Mouse (Mus musculus) liver, embryonic 16.5 days (tissue): Measurements from ENCODE around the gene Notch4. TPM values are rescaled to one million over a fixed set of nuclear protein-coding genes. Genes with fewer than 3 reads are reported as not detected.

Experiments used
- ATAC-seq: fragments of 200-750 bp; cut with Nextera tagmentation; 2 replicates; pipeline ENCODE4 v1.8.0; 2017; ENCODE audit warnings: low read depth, mild to moderate bottlenecking, moderate number of reproducible peaks, moderate library complexity
- H3K27ac ChIP-seq: fragments of 300-500 bp; sonication (generic); 2 replicates; pipeline ENCODE4 v1.5.1; 2014; ENCODE audit warnings: mild to moderate bottlenecking, low read length
- H3K27me3 ChIP-seq: fragments of 300-500 bp; sonication (generic); 2 replicates; pipeline ENCODE4 v1.6.1; 2014; ENCODE audit warnings: low read depth, low read length, mixed read lengths; ENCODE audit not compliant: control insufficient read depth, insufficient read depth
- H3K36me3 ChIP-seq: fragments of 300-500 bp; sonication (generic); 2 replicates; pipeline ENCODE4 v1.6.1; 2014; ENCODE audit warnings: mild to moderate bottlenecking; ENCODE audit not compliant: control insufficient read depth, insufficient read depth
- H3K4me1 ChIP-seq: fragments of 300-500 bp; sonication (generic); 2 replicates; pipeline ENCODE4 v1.6.1; 2014; ENCODE audit warnings: low read depth, low read length, mixed read lengths; ENCODE audit not compliant: control insufficient read depth
- H3K4me2 ChIP-seq: fragments of 300-500 bp; sonication (generic); 2 replicates; pipeline ENCODE4 v1.6.1; 2014; ENCODE audit warnings: low read depth, low read length, mixed read lengths
- H3K4me3 ChIP-seq: fragments of 300-500 bp; sonication (generic); 2 replicates; pipeline ENCODE4 v1.5.1; 2014; ENCODE audit warnings: low read depth, mild to moderate bottlenecking, low read length
- H3K9ac ChIP-seq: fragments of 300-500 bp; sonication (generic); 2 replicates; pipeline ENCODE4 v1.6.1; 2014; ENCODE audit warnings: low read depth, low read length
- H3K9me3 ChIP-seq: fragments of 300-500 bp; sonication (generic); replicated peaks from 2 replicates; pipeline ENCODE4 v1.6.1; 2016; ENCODE audit warnings: low read length; ENCODE audit not compliant: control insufficient read depth
- WGBS: fragments of 180-500 bp; shearing (Covaris S2); extraction: QIAGEN DNeasy Blood & Tissue Kit; methylation state at CpG from one replicate; pipeline ENCODE4 v1.1.7; 2014; ENCODE audit not compliant: insufficient replicate concordance; 5-methylcytosine and 5-hydroxymethylcytosine counted together
- polyA plus RNA-seq: library from polyadenylated mRNA; unstranded; fragments of >200 nt; fragmentation: Nextera tagmentation; extraction: Ambion mirVana; gene quantifications from 2 replicates; pipeline ENCODE4 v1.2.1, GENCODE M21; 2015

Notch4 gene
- polyA plus RNA-seq, 1 experiment from 2014 or later: 0.81 TPM

GRCm38 (mm10) chr17:34593752-34594525 lies 29.9 kb downstream of the Notch4 start:
- 64% methylated on average over 34 of the region's 34 CpGs for WGBS
- no peak for ATAC-seq
- 0 out of 2 replicates have a peak overlapping the region, but pooled peaks have one; percentile 34 for H3K27ac ChIP-seq

GRCm38 (mm10) chr17:34596098-34596497 lies 32.0 kb downstream of the Notch4 start:
- no peak for ATAC-seq
- H3K9ac ChIP-seq: no peak overlapping the region
- H3K27me3 ChIP-seq: no peaks in the 10 kb centered on the region
- H3K36me3 ChIP-seq: peaks cover 19% of the 10 kb centered on the region
- H3K4me2 ChIP-seq: no peak overlapping the region
- no peaks in the 10 kb centered on the region for H3K9me3 ChIP-seq
- 66% methylated on average over 8 of the region's 8 CpGs for WGBS
- no peak overlapping the region for H3K27ac ChIP-seq
- peaks cover 41% of the 10 kb centered on the region for H3K4me1 ChIP-seq
- H3K4me3 ChIP-seq: no peak overlapping the region

More at GRCm38 (mm10) chr17:34593752-34594525, 29.9 kb downstream of the Notch4 start:
- peak overlapping the region; percentile 83 for H3K4me3 ChIP-seq
- H3K4me1 ChIP-seq: peaks cover 56% of the 10 kb centered on the region
- peak overlapping the region; percentile 95; the same call in 1 of the 2 replicates for H3K9ac ChIP-seq
- peak overlapping the region; percentile 100 for H3K4me2 ChIP-seq
- H3K9me3 ChIP-seq: no peaks in the 10 kb centered on the region
- H3K36me3 ChIP-seq: peaks cover 10% of the 10 kb centered on the region
- no peaks in the 10 kb centered on the region for H3K27me3 ChIP-seq

GRCm38 (mm10) chr17:34597566-34598095 lies 33.6 kb downstream of the Notch4 start, which contains the start of gene Ager:
Gene Ager (plus strand): TSS chr17:34597862.
- 26% methylated on average over 6 of the region's 6 CpGs for WGBS
- Histone ChIP-seq H3K9me3 (no peaks in the 10 kb centered on the region), H3K4me1 (peaks cover 39% of the 10 kb centered on the region), H3K9ac (no peak within 1 kb of the TSS), H3K27me3 (no peaks in the 10 kb centered on the region), H3K4me2 (no peak within 1 kb of the TSS), H3K27ac (no peak within 1 kb of the TSS), H3K36me3 (peaks cover 19% of the 10 kb centered on the region), H3K4me3 (no peak within 1 kb of the TSS)
- ATAC-seq: no peak

- Histone ChIP-seq H3K4me3 (no peak overlapping the region), H3K36me3 (peaks cover 16% of the 10 kb centered on the region), H3K9me3 (no peaks in the 10 kb centered on the region), H3K4me2 (no peak overlapping the region), H3K27me3 (no peaks in the 10 kb centered on the region), H3K9ac (no peak overlapping the region), H3K4me1 (peaks cover 32% of the 10 kb centered on the region), H3K27ac (no peak overlapping the region)
- no peak for ATAC-seq
- WGBS: 67% methylated on average over 9 of the region's 9 CpGs
Observed at GRCm38 (mm10) chr17:34599891-34600290, 35.8 kb downstream of the Notch4 start.

- WGBS: 85% methylated on average over 12 of the region's 12 CpGs
- Histone ChIP-seq H3K4me1 (peaks cover 39% of the 10 kb centered on the region), H3K27ac (no peak overlapping the region), H3K4me3 (no peak overlapping the region), H3K27me3 (no peaks in the 10 kb centered on the region), H3K9ac (no peak overlapping the region), H3K4me2 (no peak overlapping the region), H3K9me3 (no peaks in the 10 kb centered on the region), H3K36me3 (peaks cover 8% of the 10 kb centered on the region)
- no peak for ATAC-seq
Observed at GRCm38 (mm10) chr17:34601796-34602195, 37.7 kb downstream of the Notch4 start.

- Histone ChIP-seq H3K4me1 (peaks cover 46% of the 10 kb centered on the region), H3K9me3 (no peaks in the 10 kb centered on the region), H3K9ac (peak within 1 kb of the TSS; percentile 82), H3K4me2 (peak within 1 kb of the TSS; percentile 89), H3K36me3 (peaks cover 8% of the 10 kb centered on the region), H3K27me3 (no peaks in the 10 kb centered on the region), H3K4me3 (peak within 1 kb of the TSS; percentile 77), H3K27ac (peak within 1 kb of the TSS; percentile 88)
- ATAC-seq: peak; percentile 89
- WGBS: under 1% methylated on average over 30 of the region's 30 CpGs
Observed at GRCm38 (mm10) chr17:34603375-34604060, 39.5 kb downstream of the Notch4 start, which contains the start of gene Rnf5. Gene Rnf5 (minus strand): TSS chr17:34603690.

GRCm38 (mm10) chr17:34604061-34604508 lies 40.0 kb downstream of the Notch4 start, which contains the start of gene Agpat1:
Gene Agpat1 (plus strand): TSS chr17:34604262.
- Histone ChIP-seq H3K27me3 (no peaks in the 10 kb centered on the region), H3K4me1 (peaks cover 52% of the 10 kb centered on the region)

GRCm38 (mm10) chr17:34604511-34605237 lies 40.6 kb downstream of the Notch4 start:
- H3K4me2 ChIP-seq: peak overlapping the region; percentile 89
- peaks cover 49% of the 10 kb centered on the region for H3K4me1 ChIP-seq
- 15% methylated on average over 24 of the region's 24 CpGs for WGBS

More at GRCm38 (mm10) chr17:34604061-34604508, 40.0 kb downstream of the Notch4 start, which contains the start of gene Agpat1:
- ATAC-seq: peak; percentile 79
- Histone ChIP-seq H3K27ac (peak within 1 kb of the TSS; percentile 88), H3K9me3 (no peaks in the 10 kb centered on the region), H3K4me2 (peak within 1 kb of the TSS; percentile 89), H3K36me3 (peaks cover 8% of the 10 kb centered on the region), H3K9ac (peak within 1 kb of the TSS; percentile 82), H3K4me3 (peak within 1 kb of the TSS; percentile 77)
- WGBS: 0% methylated on average over 35 of the region's 35 CpGs

More at GRCm38 (mm10) chr17:34604511-34605237, 40.6 kb downstream of the Notch4 start:
- peaks cover 8% of the 10 kb centered on the region for H3K36me3 ChIP-seq
- H3K4me3 ChIP-seq: peak overlapping the region; percentile 70
- H3K9me3 ChIP-seq: no peaks in the 10 kb centered on the region
- H3K27me3 ChIP-seq: no peaks in the 10 kb centered on the region
- H3K9ac ChIP-seq: peak overlapping the region; percentile 77
- ATAC-seq: no peak
- H3K27ac ChIP-seq: peak overlapping the region; percentile 88
